Mouse (Mus musculus): Measurements from ENCODE around the gene Rad23a. TPM values are rescaled to one million over a fixed set of nuclear protein-coding genes. Genes with fewer than 3 reads are reported as not detected.

Gene Rad23a
- polyA plus RNA-seq, 1 experiment from 2014 or later, result 110 TPM

DNA sequence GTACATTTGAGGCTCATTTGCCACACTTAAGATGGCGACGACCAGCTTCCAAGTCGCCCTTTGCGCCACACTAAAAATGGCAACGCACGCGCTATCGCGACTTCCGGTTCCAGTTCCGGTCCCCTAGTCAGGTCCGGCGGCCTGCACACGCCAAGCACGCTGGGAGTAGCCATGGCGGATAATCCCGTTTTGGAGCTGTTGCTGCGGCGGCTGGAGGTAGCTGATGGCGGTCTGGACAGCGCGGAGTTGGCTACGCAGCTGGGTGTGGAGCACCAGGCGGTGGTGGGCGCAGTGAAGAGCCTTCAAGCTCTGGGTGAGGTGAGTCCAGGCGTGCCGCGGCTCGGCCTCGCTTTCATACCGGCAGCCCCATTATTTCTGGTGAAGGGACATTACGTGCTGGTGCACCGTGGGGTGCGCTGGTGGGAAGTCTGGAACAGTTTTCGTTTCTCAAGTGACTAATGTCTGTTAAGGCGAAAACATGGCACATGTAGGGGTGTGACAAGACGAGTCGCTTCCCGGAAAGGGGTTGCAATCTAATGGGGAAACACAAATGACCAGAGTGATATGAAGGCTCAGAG lies 16.5 kb upstream of the Rad23a start, which contains the start of gene Farsa:
Gene Farsa, plus strand, starts transcription at position 126 of the 578 bp plus-strand sequence.
- peak within 1 kb of the TSS; percentile 94 for H3K9ac ChIP-seq
- peak; percentile 84 for ATAC-seq (ENCODE audit: insufficient number of reproducible peaks, low FRiP score, low TSS enrichment, low read depth)
- peak within 1 kb of the TSS; percentile 82 for H3K27ac ChIP-seq (replicated peaks)
- peaks cover 13% of the 10 kb centered on the region for H3K4me1 ChIP-seq
- peak within 1 kb of the TSS; percentile 61 for H3K4me2 ChIP-seq (replicated peaks)
- peaks cover 23% of the 10 kb centered on the region for H3K36me3 ChIP-seq
- no peaks in the 10 kb centered on the region for H3K9me3 ChIP-seq (replicated peaks)
- no peaks in the 10 kb centered on the region for H3K27me3 ChIP-seq
- H3K4me3 ChIP-seq (replicated peaks), result peak within 1 kb of the TSS; percentile 90
- under 1% methylated on average over 39 of the region's 39 CpGs for WGBS

DNA sequence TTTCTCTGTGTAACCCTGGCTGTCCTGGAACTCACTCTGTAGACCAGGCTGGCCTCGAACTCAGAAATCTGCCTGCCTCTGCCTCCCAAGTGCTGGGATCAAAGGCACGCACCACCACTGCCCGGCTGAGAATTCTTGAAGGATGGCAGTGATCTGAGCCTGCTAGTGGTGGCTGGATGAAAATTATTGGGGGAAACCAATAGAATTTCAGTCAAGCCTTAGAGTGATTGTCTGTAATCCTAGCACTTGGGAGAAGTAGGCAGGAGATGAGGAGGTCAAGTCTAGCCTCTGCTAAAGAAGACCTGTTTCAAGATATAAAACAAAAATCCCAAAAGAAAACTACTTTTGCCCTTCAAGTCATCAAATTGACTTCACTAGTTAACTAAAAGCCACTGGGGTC lies 16.0 kb upstream of the Rad23a start:
- no peaks in the 10 kb centered on the region for H3K27me3 ChIP-seq
- H3K4me2 ChIP-seq (replicated peaks), result peak overlapping the region; percentile 61; the same call in 1 of the 2 replicates
- ATAC-seq (ENCODE audit: insufficient number of reproducible peaks, low FRiP score, low TSS enrichment, low read depth), result no peak
- no peak overlapping the region for H3K9ac ChIP-seq
- H3K9me3 ChIP-seq (replicated peaks), result no peaks in the 10 kb centered on the region
- no peak overlapping the region; the same call in 1 of the 2 replicates for H3K27ac ChIP-seq (replicated peaks)
- H3K4me3 ChIP-seq (replicated peaks), result peak overlapping the region; percentile 90
- H3K36me3 ChIP-seq, result peaks cover 18% of the 10 kb centered on the region
- 91% methylated on average over 3 of the region's 3 CpGs for WGBS
- peaks cover 13% of the 10 kb centered on the region for H3K4me1 ChIP-seq

DNA sequence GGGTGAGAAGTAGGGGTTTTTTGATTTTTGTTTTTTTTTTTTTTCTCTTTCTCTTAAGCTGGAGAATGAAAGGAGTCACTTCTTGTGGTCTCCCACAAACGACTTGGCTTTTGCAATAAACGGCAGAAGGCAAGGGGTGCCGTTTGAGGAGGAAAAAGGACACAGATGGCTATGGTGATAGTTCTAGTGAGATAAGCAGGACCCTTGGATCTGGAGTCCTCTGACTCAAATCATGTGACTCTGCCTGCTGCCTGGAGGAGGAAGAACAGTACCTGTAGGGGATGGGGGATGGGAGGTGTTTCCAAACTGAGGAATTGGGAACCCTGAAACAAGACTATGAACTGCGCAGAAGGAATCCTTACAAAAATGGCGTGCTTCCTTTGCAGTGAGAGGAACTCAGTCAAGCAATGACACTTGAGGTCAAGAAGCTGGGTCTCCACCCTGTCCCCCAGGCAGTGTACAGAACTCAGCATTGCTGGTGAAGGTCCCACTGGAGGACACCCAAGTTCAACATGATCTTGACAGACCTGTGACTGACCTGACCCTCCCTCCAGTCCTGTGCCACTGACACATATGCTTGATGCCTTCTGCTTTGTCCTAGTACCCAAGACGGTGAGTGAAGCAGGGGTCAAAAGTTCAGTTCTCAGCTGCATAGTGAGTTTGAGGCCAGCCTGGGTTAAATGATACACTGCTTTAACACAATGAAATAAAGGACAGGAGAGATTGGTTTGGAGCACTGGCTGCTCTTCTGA lies 7.4 kb upstream of the Rad23a start:
- H3K36me3 ChIP-seq, result peaks cover 25% of the 10 kb centered on the region
- WGBS, result 34% methylated on average over 6 of the region's 6 CpGs
- H3K4me2 ChIP-seq (replicated peaks), result peak overlapping the region; percentile 78
- peaks cover 33% of the 10 kb centered on the region for H3K4me1 ChIP-seq
- no peak for ATAC-seq (ENCODE audit: insufficient number of reproducible peaks, low FRiP score, low TSS enrichment, low read depth)
- H3K4me3 ChIP-seq (replicated peaks), result peak overlapping the region; percentile 88
- H3K27ac ChIP-seq (replicated peaks), result peak overlapping the region; percentile 85
- no peaks in the 10 kb centered on the region for H3K27me3 ChIP-seq
- no peaks in the 10 kb centered on the region for H3K9me3 ChIP-seq (replicated peaks)
- H3K9ac ChIP-seq, result 0 out of 2 replicates have a peak overlapping the region, but pooled peaks have one; percentile 62

GRCm38 (mm10) chr8:84846722-84847572 lies 6.5 kb upstream of the Rad23a start, which contains the start of gene Calr:
Gene Calr, minus strand, starts transcription at chr8:84846934.
- Histone ChIP-seq H3K36me3 (peaks cover 34% of the 10 kb centered on the region), H3K9ac (peak within 1 kb of the TSS; percentile 92), H3K27ac (replicated peaks) (peak within 1 kb of the TSS; percentile 88), H3K9me3 (replicated peaks) (no peaks in the 10 kb centered on the region), H3K4me1 (peaks cover 38% of the 10 kb centered on the region), H3K4me3 (replicated peaks) (peak within 1 kb of the TSS; percentile 88), H3K27me3 (no peaks in the 10 kb centered on the region), H3K4me2 (replicated peaks) (peak within 1 kb of the TSS; percentile 78)
- peak; percentile 100 for ATAC-seq (ENCODE audit: insufficient number of reproducible peaks, low FRiP score, low TSS enrichment, low read depth)
- under 1% methylated on average over 55 of the region's 55 CpGs for WGBS

DNA sequence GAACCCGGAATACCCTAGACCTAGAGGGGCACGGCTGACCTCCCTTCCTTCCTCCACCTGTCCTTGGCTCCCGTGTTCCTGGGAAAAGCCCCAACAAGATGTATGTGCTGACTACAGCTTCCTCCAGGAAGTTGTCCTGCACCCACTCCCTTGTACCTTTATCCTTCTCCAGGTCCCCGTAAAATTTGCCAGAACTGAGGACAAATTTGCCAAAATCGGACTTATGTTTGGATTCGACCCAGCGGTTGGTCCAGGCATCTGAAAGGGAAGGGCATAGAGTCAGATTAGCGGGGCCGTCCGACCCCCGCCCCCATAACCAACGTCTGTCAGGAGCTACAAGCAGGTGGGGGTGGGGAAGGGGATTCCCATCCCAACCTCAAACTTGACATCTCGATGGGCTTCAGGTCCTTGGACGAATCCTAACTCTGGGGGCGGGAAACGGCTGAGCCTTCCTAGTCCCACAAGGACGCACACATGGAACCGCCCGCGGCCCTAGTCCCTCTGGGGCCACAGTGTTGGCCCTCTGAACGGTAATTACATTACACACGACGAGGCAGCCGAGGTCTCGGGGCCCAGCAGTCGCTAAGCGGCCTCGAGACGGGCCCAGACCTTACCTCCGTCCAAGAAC lies 5.7 kb upstream of the Rad23a start:
- peak overlapping the region; percentile 88 for H3K4me3 ChIP-seq (replicated peaks)
- peak overlapping the region; percentile 88 for H3K27ac ChIP-seq (replicated peaks)
- peaks cover 38% of the 10 kb centered on the region for H3K4me1 ChIP-seq
- H3K27me3 ChIP-seq, result no peaks in the 10 kb centered on the region
- H3K36me3 ChIP-seq, result peaks cover 41% of the 10 kb centered on the region
- ATAC-seq (ENCODE audit: insufficient number of reproducible peaks, low FRiP score, low TSS enrichment, low read depth), result peak; percentile 6; the same call in 1 of the 2 replicates
- peak overlapping the region; percentile 92 for H3K9ac ChIP-seq
- no peaks in the 10 kb centered on the region for H3K9me3 ChIP-seq (replicated peaks)
- peak overlapping the region; percentile 57 for H3K4me2 ChIP-seq (replicated peaks)
- under 1% methylated on average over 30 of the region's 30 CpGs for WGBS

- H3K4me1 ChIP-seq, result peaks cover 38% of the 10 kb centered on the region
- 12% methylated on average over 12 of the region's 12 CpGs for WGBS
- ATAC-seq (ENCODE audit: insufficient number of reproducible peaks, low FRiP score, low TSS enrichment, low read depth), result no peak
Measured at GRCm38 (mm10) chr8:84845355-84846093, 5.1 kb upstream of the Rad23a start.

DNA sequence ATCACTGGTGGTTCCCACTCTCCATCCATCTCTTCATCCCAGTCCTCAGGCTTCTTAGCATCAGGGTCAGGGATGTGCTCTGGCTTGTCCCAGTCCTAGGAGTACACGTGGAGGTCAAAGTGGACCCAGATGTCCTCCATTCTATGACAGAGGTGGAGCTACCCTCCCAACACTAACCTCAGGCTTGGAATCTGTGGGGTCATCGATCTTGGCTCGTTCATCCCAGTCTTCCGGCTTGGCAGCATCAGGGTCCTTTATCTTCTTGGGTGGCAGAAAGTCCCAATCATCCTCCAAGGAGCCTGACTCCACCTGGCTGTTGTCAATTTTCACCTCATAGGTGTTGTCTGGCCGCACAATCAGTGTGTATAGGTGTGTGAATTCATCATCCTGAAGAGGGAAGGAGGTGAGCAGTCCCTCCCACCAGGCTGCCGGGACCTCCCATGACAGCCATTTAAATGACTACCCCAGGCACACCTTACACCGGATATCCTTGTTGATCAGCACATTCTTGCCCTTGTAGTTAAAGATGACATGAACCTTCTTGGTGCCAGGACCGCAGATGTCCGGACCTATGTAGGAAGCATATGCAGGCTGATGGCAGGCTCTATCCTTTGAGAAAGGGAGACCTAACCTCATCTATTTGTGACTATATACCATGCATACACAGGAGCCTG lies 4.1 kb upstream of the Rad23a start:
- H3K9ac ChIP-seq, result peak overlapping the region; percentile 29
- H3K9me3 ChIP-seq (replicated peaks), result no peaks in the 10 kb centered on the region
- H3K36me3 ChIP-seq, result peaks cover 43% of the 10 kb centered on the region
- ATAC-seq (ENCODE audit: insufficient number of reproducible peaks, low FRiP score, low TSS enrichment, low read depth), result no peak
- WGBS, result 79% methylated on average over 9 of the region's 9 CpGs
- peaks cover 41% of the 10 kb centered on the region for H3K4me1 ChIP-seq
- peak overlapping the region; percentile 57 for H3K4me2 ChIP-seq (replicated peaks)
- H3K4me3 ChIP-seq (replicated peaks), result peak overlapping the region; percentile 88
- no peaks in the 10 kb centered on the region for H3K27me3 ChIP-seq
- no peak overlapping the region for H3K27ac ChIP-seq (replicated peaks)

More at GRCm38 (mm10) chr8:84845355-84846093, 5.1 kb upstream of the Rad23a start:
- Histone ChIP-seq H3K9me3 (replicated peaks) (no peaks in the 10 kb centered on the region), H3K4me2 (replicated peaks) (peak overlapping the region; percentile 57), H3K27ac (replicated peaks) (peak overlapping the region; percentile 88), H3K4me3 (replicated peaks) (peak overlapping the region; percentile 88), H3K27me3 (no peaks in the 10 kb centered on the region), H3K36me3 (peaks cover 43% of the 10 kb centered on the region), H3K9ac (peak overlapping the region; percentile 92)

- peaks cover 53% of the 10 kb centered on the region for H3K4me1 ChIP-seq
- WGBS, result 60% methylated on average over 1 of the region's 1 CpGs
- no peak for ATAC-seq (ENCODE audit: insufficient number of reproducible peaks, low FRiP score, low TSS enrichment, low read depth)
- H3K36me3 ChIP-seq, result peaks cover 65% of the 10 kb centered on the region
- H3K27me3 ChIP-seq, result no peaks in the 10 kb centered on the region
- H3K4me2 ChIP-seq (replicated peaks), result no peak overlapping the region; the same call in 1 of the 2 replicates
- H3K4me3 ChIP-seq (replicated peaks), result no peak overlapping the region
- H3K9me3 ChIP-seq (replicated peaks), result no peaks in the 10 kb centered on the region
- no peak overlapping the region for H3K9ac ChIP-seq
- peak overlapping the region; percentile 3; the same call in 1 of the 2 replicates for H3K27ac ChIP-seq (replicated peaks)
Measured at GRCm38 (mm10) chr8:84841514-84841913, 1.0 kb upstream of the Rad23a start.

DNA sequence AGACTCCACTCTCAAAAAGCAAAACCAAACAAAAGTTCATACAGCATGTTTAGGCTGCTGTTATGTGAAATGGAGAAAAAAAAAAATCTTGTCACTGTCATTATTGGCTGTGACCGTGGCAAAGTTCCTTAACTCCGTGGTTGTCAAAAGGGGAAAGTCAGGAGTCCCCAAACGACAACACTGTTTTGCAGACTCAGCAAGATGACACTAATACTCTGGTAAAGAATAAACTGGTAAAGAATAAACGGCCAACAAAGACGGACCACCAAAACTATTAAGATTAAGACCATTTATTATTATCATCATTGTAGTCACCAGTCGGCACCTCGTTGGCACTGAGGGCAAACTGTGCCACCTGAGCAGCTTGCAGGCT lies 604 bp downstream of the Rad23a start:
- H3K9ac ChIP-seq, result peak overlapping the region; percentile 89
- peaks cover 55% of the 10 kb centered on the region for H3K4me1 ChIP-seq
- no peak for ATAC-seq (ENCODE audit: insufficient number of reproducible peaks, low FRiP score, low TSS enrichment, low read depth)
- peak overlapping the region; percentile 64 for H3K4me2 ChIP-seq (replicated peaks)
- no peaks in the 10 kb centered on the region for H3K27me3 ChIP-seq
- peak overlapping the region; percentile 86 for H3K4me3 ChIP-seq (replicated peaks)
- no peaks in the 10 kb centered on the region for H3K9me3 ChIP-seq (replicated peaks)
- H3K27ac ChIP-seq (replicated peaks), result peak overlapping the region; percentile 92
- 2% methylated on average over 7 of the region's 7 CpGs for WGBS
- peaks cover 74% of the 10 kb centered on the region for H3K36me3 ChIP-seq
